Mouse (Mus musculus) stomach, embryonic 14.5 days (tissue): Measurements from ENCODE around the gene Tuba1b. TPM values are rescaled to one million over a fixed set of nuclear protein-coding genes. Genes with fewer than 3 reads are reported as not detected.

Experiments used
- polyA plus RNA-seq: library from polyadenylated mRNA; unstranded; fragments of >200 nt; fragmentation: Nextera tagmentation; extraction: Ambion mirVana; gene quantifications from 2 replicates; pipeline ENCODE4 v1.2.1, GENCODE M21; 2014

Tuba1b gene
- polyA plus RNA-seq, 1 experiment from 2014 or later: 1,685 TPM

Other genes with a start within 250 kb of the Tuba1b start
- gene Ccdc65, start 226.4 kb downstream of the Tuba1b start, polyA plus RNA-seq: 1.2 and 1.4 TPM in 2 replicates
- gene Fkbp11, start 206.4 kb downstream of the Tuba1b start, polyA plus RNA-seq: 38.1 and 39.2 TPM in 2 replicates
- 33.2 and 34.5 TPM in 2 replicates for gene Arf3, start 171.4 kb downstream of the Tuba1b start, polyA plus RNA-seq
- gene Wnt10b, start 156.4 kb downstream of the Tuba1b start, polyA plus RNA-seq: not detected in 2 replicates
- not detected in 2 replicates for gene Wnt1, start 144.7 kb downstream of the Tuba1b start, polyA plus RNA-seq
- not detected in 2 replicates for gene Ddn, start 125.1 kb downstream of the Tuba1b start, polyA plus RNA-seq
- gene Prkag1, start 103.0 kb downstream of the Tuba1b start, polyA plus RNA-seq: 76.3 and 80.0 TPM in 2 replicates
- gene Kmt2d, start 63.4 kb downstream of the Tuba1b start, polyA plus RNA-seq: 19.5 and 21.4 TPM in 2 replicates
- gene Rhebl1, start 40.0 kb downstream of the Tuba1b start, polyA plus RNA-seq: 8.1 and 9.9 TPM in 2 replicates
- gene Dhh, start 36.0 kb downstream of the Tuba1b start, polyA plus RNA-seq: 0.65 and 0.77 TPM in 2 replicates
- 5.1 and 8.8 TPM in 2 replicates for gene Lmbr1l, start 16.3 kb downstream of the Tuba1b start, polyA plus RNA-seq
- not detected in 2 replicates for gene Gm49450, start 19.0 kb upstream of the Tuba1b start, polyA plus RNA-seq
- 1,231 and 1,258 TPM in 2 replicates for gene Tuba1a, start 19.1 kb upstream of the Tuba1b start, polyA plus RNA-seq
- 191 and 203 TPM in 2 replicates for gene Tuba1c, start 95.3 kb upstream of the Tuba1b start, polyA plus RNA-seq
- gene Prph, start 120.6 kb upstream of the Tuba1b start, polyA plus RNA-seq: 31.1 and 38.9 TPM in 2 replicates
- gene Troap, start 140.0 kb upstream of the Tuba1b start, polyA plus RNA-seq: 22.7 and 24.6 TPM in 2 replicates
- 0.22 TPM in 1 of 2 replicates, not detected in the other for gene C1ql4, start 153.3 kb upstream of the Tuba1b start, polyA plus RNA-seq
- 9.3 and 11.0 TPM in 2 replicates for gene Dnajc22, start 158.6 kb upstream of the Tuba1b start, polyA plus RNA-seq
- gene Spats2, start 191.4 kb upstream of the Tuba1b start, polyA plus RNA-seq: 34.2 and 35.5 TPM in 2 replicates